Mouse (Mus musculus) heart, postnatal 0 days (tissue): ENCODE results near the gene Krt87. TPM values are rescaled to one million over a fixed set of nuclear protein-coding genes. Genes with fewer than 3 reads are reported as not detected.
A peak's percentile ranks its signal among the peaks of the same experiment; 100 is the strongest.

Experiments used
- ATAC-seq: fragments of 200-750 bp; cut with Nextera tagmentation; 2 replicates; pipeline ENCODE4 v1.8.0; 2017; ENCODE audit warnings: low read depth, moderate number of reproducible peaks, moderate library complexity; ENCODE audit not compliant: insufficient read depth
- DNase-seq: peaks from one replicate; pipeline ENCODE4 v3.0.0-alpha.2; 2016; ENCODE audit warnings: low spot score
- H3K27ac ChIP-seq: fragments of 300-500 bp; sonication (generic); 2 replicates; pipeline ENCODE4 v1.5.1; 2014; ENCODE audit warnings: low read depth, mild to moderate bottlenecking
- H3K27me3 ChIP-seq: fragments of 300-500 bp; sonication (generic); 2 replicates; pipeline ENCODE4 v1.6.1; 2014; ENCODE audit warnings: low read length, mixed read lengths; ENCODE audit not compliant: control insufficient read depth, insufficient read depth
- H3K36me3 ChIP-seq: fragments of 300-500 bp; sonication (generic); replicated peaks from 2 replicates; pipeline ENCODE4 v1.6.1; 2014; ENCODE audit warnings: low read length, mixed read lengths; ENCODE audit not compliant: control insufficient read depth, insufficient read depth
- H3K4me1 ChIP-seq: fragments of 300-500 bp; sonication (generic); 2 replicates; pipeline ENCODE4 v1.6.1; 2014; ENCODE audit warnings: antibody characterized with exemption; ENCODE audit not compliant: control insufficient read depth, insufficient read depth
- H3K4me2 ChIP-seq: fragments of 300-500 bp; sonication (generic); 2 replicates; pipeline ENCODE4 v1.6.1; 2014; ENCODE audit warnings: low read depth, mild to moderate bottlenecking, low read length, moderate library complexity
- H3K4me3 ChIP-seq: fragments of 300-500 bp; sonication (generic); 2 replicates; pipeline ENCODE4 v1.5.1; 2014; ENCODE audit warnings: low read depth, low read length
- H3K9ac ChIP-seq: fragments of 300-500 bp; sonication (generic); replicated peaks from 2 replicates; pipeline ENCODE4 v1.6.1; 2014; ENCODE audit warnings: low read depth, low read length, mixed read lengths
- H3K9me3 ChIP-seq: fragments of 300-500 bp; sonication (generic); replicated peaks from 2 replicates; pipeline ENCODE4 v1.6.1; 2016; ENCODE audit warnings: low read length; ENCODE audit not compliant: control insufficient read depth
- CTCF ChIP-seq: IDR thresholded peaks from 2 replicates; pipeline ENCODE4 v1.5.1; 2016; ENCODE audit warnings: antibody characterized with exemption, control low read depth, low read depth
- EP300 ChIP-seq: IDR thresholded peaks from 2 replicates; pipeline ENCODE4 v1.6.1; 2016; ENCODE audit warnings: antibody characterized with exemption, low read depth
- WGBS: fragments of 180-500 bp; shearing (Covaris S2); extraction: QIAGEN DNeasy Blood & Tissue Kit; methylation state at CpG from one replicate; pipeline ENCODE4 v1.1.7; 2014; 5-methylcytosine and 5-hydroxymethylcytosine counted together
- polyA plus RNA-seq: library from polyadenylated mRNA; unstranded; fragments of >200 nt; fragmentation: Nextera tagmentation; extraction: Ambion mirVana; gene quantifications from 2 replicates; pipeline ENCODE4 v1.2.1, GENCODE M21; 2015
- total RNA-seq: library from RNA; depleted of rRNA; stranded (reverse); fragments of >200 nt; gene quantifications from 2 replicates; pipeline ENCODE4 v1.2.3, GENCODE M21; 2014; ENCODE audit warnings: low replicate concordance

The Krt87 gene
- total and polyA plus RNA-seq, 2 experiments from 2014 or later, result not detected

- Histone ChIP-seq H3K36me3 (no peaks in the 10 kb centered on the region), H3K9ac (no peak overlapping the region), H3K4me3 (no peak overlapping the region), H3K27me3 (no peaks in the 10 kb centered on the region), H3K4me1 (no peaks in the 10 kb centered on the region), H3K4me2 (no peak overlapping the region), H3K9me3 (peaks cover 5% of the 10 kb centered on the region; the same call in 1 of the 2 replicates), H3K27ac (no peak overlapping the region)
- TF ChIP-seq CTCF (no peak), EP300 (no peak)
- DNase-seq (no peak), ATAC-seq (no peak)
- 60% methylated on average over 16 of the region's 16 CpGs for WGBS
These were observed 19.8 kb upstream of the Krt87 start for GRCm38 (mm10) chr15:101458361-101458930.

GRCm38 (mm10) chr15:101455891-101456290 is 17.3 kb upstream of the Krt87 start:
- Histone ChIP-seq H3K4me1 (no peaks in the 10 kb centered on the region), H3K9ac (no peak overlapping the region), H3K27me3 (no peaks in the 10 kb centered on the region), H3K4me2 (no peak overlapping the region), H3K27ac (no peak overlapping the region), H3K4me3 (no peak overlapping the region), H3K9me3 (peaks cover 5% of the 10 kb centered on the region; the same call in 1 of the 2 replicates), H3K36me3 (no peaks in the 10 kb centered on the region)
- no peak for DNase-seq
- TF ChIP-seq EP300 (no peak), CTCF (no peak)
- no peak for ATAC-seq
- 83% methylated on average over 6 of the region's 6 CpGs for WGBS

GRCm38 (mm10) chr15:101455292-101455691 is 16.7 kb upstream of the Krt87 start:
- Histone ChIP-seq H3K4me3 (no peak overlapping the region), H3K27ac (no peak overlapping the region), H3K4me1 (no peaks in the 10 kb centered on the region), H3K27me3 (no peaks in the 10 kb centered on the region), H3K36me3 (no peaks in the 10 kb centered on the region), H3K4me2 (no peak overlapping the region), H3K9me3 (peaks cover 5% of the 10 kb centered on the region; the same call in 1 of the 2 replicates), H3K9ac (no peak overlapping the region)
- TF ChIP-seq CTCF, result no peak
- TF ChIP-seq EP300, result no peak
- DNase-seq (no peak), ATAC-seq (no peak)
- WGBS, result 71% methylated on average over 2 of the region's 2 CpGs

- TF ChIP-seq EP300, result no peak
- TF ChIP-seq CTCF, result no peak
- Histone ChIP-seq H3K9ac (no peak overlapping the region), H3K9me3 (peaks cover 5% of the 10 kb centered on the region; the same call in 1 of the 2 replicates), H3K27me3 (no peaks in the 10 kb centered on the region), H3K4me2 (no peak overlapping the region), H3K4me1 (no peaks in the 10 kb centered on the region), H3K4me3 (no peak overlapping the region), H3K27ac (no peak overlapping the region), H3K36me3 (no peaks in the 10 kb centered on the region)
- DNase-seq (no peak), ATAC-seq (no peak)
- WGBS, result 77% methylated on average over 8 of the region's 8 CpGs
These were observed 16.2 kb upstream of the Krt87 start for GRCm38 (mm10) chr15:101454774-101455173.

GRCm38 (mm10) chr15:101453093-101453736 is 14.6 kb upstream of the Krt87 start:
- DNase-seq (peak; percentile 66), ATAC-seq (peak; percentile 85)
- Histone ChIP-seq H3K27me3 (no peaks in the 10 kb centered on the region), H3K4me1 (no peaks in the 10 kb centered on the region), H3K4me2 (no peak overlapping the region), H3K4me3 (no peak overlapping the region), H3K27ac (no peak overlapping the region), H3K9ac (no peak overlapping the region), H3K36me3 (no peaks in the 10 kb centered on the region), H3K9me3 (peaks cover 5% of the 10 kb centered on the region; the same call in 1 of the 2 replicates)
- WGBS, result 5% methylated on average over 13 of the region's 13 CpGs
- TF ChIP-seq EP300 (no peak), CTCF (peak; percentile 71)

GRCm38 (mm10) chr15:101447444-101447843 is 8.8 kb upstream of the Krt87 start, which contains the start of gene Krt88:
Gene Krt88 (plus strand): TSS chr15:101447744.
- no peaks in the 10 kb centered on the region for H3K36me3 ChIP-seq
- no peak within 1 kb of the TSS for H3K27ac ChIP-seq
- H3K9ac ChIP-seq, result no peak within 1 kb of the TSS
- peak within 1 kb of the TSS; percentile 34 for H3K4me2 ChIP-seq
- no peak within 1 kb of the TSS for H3K4me3 ChIP-seq
- no peaks in the 10 kb centered on the region for H3K4me1 ChIP-seq
- ATAC-seq (no peak), DNase-seq (no peak)
- 56% methylated on average over 2 of the region's 2 CpGs for WGBS
- H3K9me3 ChIP-seq, result no peaks in the 10 kb centered on the region
- no peaks in the 10 kb centered on the region for H3K27me3 ChIP-seq
- no peak for TF ChIP-seq CTCF
- no peak for TF ChIP-seq EP300
